Mouse (Mus musculus) heart, embryonic 12.5 days (tissue): ENCODE data around the gene Apol10a. TPM values are rescaled to one million over a fixed set of nuclear protein-coding genes. Genes with fewer than 3 reads are reported as not detected.
"Not testable (repeated sequence)": the region's sequence is repeated elsewhere in the genome, so short reads cannot be mapped to it uniquely, and the experiment has no call there.

Source experiments
- ATAC-seq: fragments of 200-750 bp; cut with Nextera tagmentation; 2 replicates; pipeline ENCODE4 v1.8.0; 2017; ENCODE audit warnings: moderate TSS enrichment, moderate library complexity; ENCODE audit not compliant: insufficient number of reproducible peaks, low FRiP score
- H3K27ac ChIP-seq: fragments of 300-500 bp; sonication (generic); 2 replicates; pipeline ENCODE4 v1.5.1; 2016; ENCODE audit warnings: mild to moderate bottlenecking, moderate library complexity; ENCODE audit not compliant: poor library complexity, severe bottlenecking
- H3K27me3 ChIP-seq: fragments of 300-500 bp; sonication (generic); replicated peaks from 2 replicates; pipeline ENCODE4 v1.6.1; 2016; ENCODE audit warnings: mild to moderate bottlenecking, moderate library complexity
- H3K36me3 ChIP-seq: fragments of 300-500 bp; sonication (generic); 2 replicates; pipeline ENCODE4 v1.6.1; 2016; ENCODE audit warnings: mild to moderate bottlenecking, moderate library complexity
- H3K4me1 ChIP-seq: fragments of 300-500 bp; sonication (generic); replicated peaks from 2 replicates; pipeline ENCODE4 v1.6.1; 2016; ENCODE audit warnings: mild to moderate bottlenecking
- H3K4me2 ChIP-seq: fragments of 300-500 bp; sonication (generic); 2 replicates; pipeline ENCODE4 v1.6.1; 2016; ENCODE audit warnings: mild to moderate bottlenecking, moderate library complexity
- H3K4me3 ChIP-seq: fragments of 300-500 bp; sonication (generic); 2 replicates; pipeline ENCODE4 v1.5.1; 2016; ENCODE audit warnings: mild to moderate bottlenecking
- H3K9ac ChIP-seq: fragments of 300-500 bp; sonication (generic); 2 replicates; pipeline ENCODE4 v1.6.1; 2016; ENCODE audit warnings: mild to moderate bottlenecking, moderate library complexity
- H3K9me3 ChIP-seq: fragments of 300-500 bp; sonication (generic); replicated peaks from 2 replicates; pipeline ENCODE4 v1.6.1; 2016; ENCODE audit warnings: mild to moderate bottlenecking, moderate library complexity
- WGBS: fragments of 180-500 bp; shearing (Covaris S2); methylation state at CpG from one replicate; pipeline ENCODE4 v1.1.7; 2016; 5-methylcytosine and 5-hydroxymethylcytosine counted together
- polyA plus RNA-seq: library from polyadenylated mRNA; unstranded; fragments of >200 nt; fragmentation: Nextera tagmentation; extraction: Ambion mirVana; gene quantifications from 2 replicates; pipeline ENCODE4 v1.2.1, GENCODE M21; 2016

The Apol10a gene
- not detected in 2 replicates for polyA plus RNA-seq

- not testable (repeated sequence) for H3K9me3 ChIP-seq, H3K27me3 ChIP-seq, H3K36me3 ChIP-seq, ATAC-seq, H3K4me1 ChIP-seq, H3K4me3 ChIP-seq, H3K27ac ChIP-seq, H3K4me2 ChIP-seq, H3K9ac ChIP-seq
- WGBS: 62% methylated on average over 2 of the region's 2 CpGs
These were observed at the start of gene Apol10a for GRCm38 (mm10) chr15:77476693-77477092. Gene Apol10a (plus strand): TSS chr15:77477047.

- H3K36me3 ChIP-seq, H3K9me3 ChIP-seq, H3K4me2 ChIP-seq, H3K4me3 ChIP-seq, H3K4me1 ChIP-seq, H3K27me3 ChIP-seq, ATAC-seq, H3K9ac ChIP-seq, H3K27ac ChIP-seq: not testable (repeated sequence)
- 40% methylated on average over 9 of the region's 10 CpGs for WGBS
These were observed 48.0 kb upstream of the Apol10a start for GRCm38 (mm10) chr15:77428690-77429448.

DNA sequence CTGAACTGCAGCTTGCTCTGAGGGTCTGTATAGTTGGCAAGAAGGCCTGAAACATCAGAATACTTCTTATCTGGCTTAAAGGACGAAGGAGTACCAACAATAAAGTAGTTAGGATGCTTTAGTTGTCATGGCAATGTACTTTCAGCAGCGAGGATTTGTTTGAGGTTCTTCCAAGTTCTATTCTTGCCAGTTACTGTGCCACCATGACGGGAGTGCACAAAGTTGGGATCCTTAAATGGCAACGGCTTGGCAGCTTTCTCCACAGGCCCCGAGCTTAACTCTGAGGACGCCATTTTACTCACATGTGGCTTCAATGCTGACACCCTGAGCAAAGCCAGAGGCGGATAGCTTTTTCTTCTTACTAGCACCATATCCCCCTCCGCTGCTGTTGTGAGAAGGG, 32.1 kb upstream of the Apol10a start:
- WGBS: 71% methylated on average over 8 of the region's 8 CpGs

GRCm38 (mm10) chr15:77445668-77446067, 31.2 kb upstream of the Apol10a start:
- H3K9me3 ChIP-seq, H3K4me1 ChIP-seq, H3K27me3 ChIP-seq, H3K4me2 ChIP-seq, H3K4me3 ChIP-seq, ATAC-seq, H3K36me3 ChIP-seq, H3K9ac ChIP-seq, H3K27ac ChIP-seq: not testable (repeated sequence)
- WGBS: 80% methylated on average over 1 of the region's 1 CpGs

More for the DNA sequence above, 32.1 kb upstream of the Apol10a start:
- not testable (repeated sequence) for H3K27ac ChIP-seq, H3K4me3 ChIP-seq, H3K9ac ChIP-seq, H3K9me3 ChIP-seq, H3K4me1 ChIP-seq, H3K4me2 ChIP-seq, H3K36me3 ChIP-seq, ATAC-seq, H3K27me3 ChIP-seq

- H3K9me3 ChIP-seq, H3K27me3 ChIP-seq, H3K27ac ChIP-seq, ATAC-seq, H3K4me3 ChIP-seq, H3K4me1 ChIP-seq, H3K4me2 ChIP-seq, H3K36me3 ChIP-seq, H3K9ac ChIP-seq: not testable (repeated sequence)
- 84% methylated on average over 2 of the region's 2 CpGs for WGBS
These were observed 29.5 kb upstream of the Apol10a start, which contains the start of gene Apol7b for GRCm38 (mm10) chr15:77447392-77447791. Gene Apol7b (minus strand): TSS chr15:77447492.

- H3K36me3 ChIP-seq, H3K4me3 ChIP-seq, H3K4me1 ChIP-seq, H3K9ac ChIP-seq, ATAC-seq, H3K27me3 ChIP-seq, H3K4me2 ChIP-seq, H3K9me3 ChIP-seq, H3K27ac ChIP-seq: not testable (repeated sequence)
- WGBS: 42% methylated on average over 10 of the region's 10 CpGs
These were observed 26.9 kb upstream of the Apol10a start for GRCm38 (mm10) chr15:77449927-77450326.

DNA sequence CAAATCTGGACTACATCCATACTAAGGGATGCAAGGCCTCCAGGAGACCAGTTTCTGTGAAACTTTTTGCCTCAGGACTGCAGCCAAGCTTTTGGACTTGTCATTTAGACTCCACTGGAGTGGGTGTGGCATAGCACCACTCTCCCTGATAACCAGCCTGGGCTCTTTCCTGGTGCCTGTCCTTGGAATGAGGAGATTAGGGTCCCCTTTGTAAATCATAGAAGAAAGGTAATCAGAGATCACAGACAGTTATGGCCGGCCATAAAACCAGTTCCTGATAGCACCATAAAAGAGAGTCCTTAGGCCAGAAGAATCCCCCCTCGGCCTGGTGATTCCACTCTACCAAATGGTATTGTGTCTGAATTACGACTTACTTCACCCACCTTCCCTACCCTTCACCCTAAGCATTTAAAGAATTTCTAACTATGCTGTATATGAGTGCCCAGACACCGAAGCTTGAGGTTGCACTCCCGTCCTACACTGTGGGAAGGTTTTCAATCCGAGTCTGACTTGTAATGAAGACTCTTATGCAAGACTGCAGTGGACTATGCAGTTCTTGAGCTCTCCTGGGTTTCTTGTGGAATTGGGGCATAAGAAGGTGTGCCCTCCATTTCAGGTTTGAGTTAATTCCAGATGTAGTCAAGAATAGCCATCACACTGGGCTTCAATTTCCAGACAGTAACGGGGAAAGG, 2.0 kb upstream of the Apol10a start:
- 75% methylated on average over 7 of the region's 7 CpGs for WGBS
- not testable (repeated sequence) for H3K4me2 ChIP-seq, H3K27ac ChIP-seq, ATAC-seq, H3K27me3 ChIP-seq, H3K4me1 ChIP-seq, H3K4me3 ChIP-seq, H3K9me3 ChIP-seq, H3K36me3 ChIP-seq, H3K9ac ChIP-seq

- Histone ChIP-seq H3K9ac (no peak overlapping the region), H3K4me2 (no peak overlapping the region), H3K27me3 (no peaks in the 10 kb centered on the region), H3K4me1 (no peaks in the 10 kb centered on the region), H3K4me3 (no peak overlapping the region), H3K9me3 (no peaks in the 10 kb centered on the region), H3K27ac (no peak overlapping the region), H3K36me3 (no peaks in the 10 kb centered on the region)
- no peak for ATAC-seq
- WGBS: 66% methylated on average over 4 of the region's 4 CpGs
These were observed 5.4 kb downstream of the Apol10a start for GRCm38 (mm10) chr15:77482140-77482794.

DNA sequence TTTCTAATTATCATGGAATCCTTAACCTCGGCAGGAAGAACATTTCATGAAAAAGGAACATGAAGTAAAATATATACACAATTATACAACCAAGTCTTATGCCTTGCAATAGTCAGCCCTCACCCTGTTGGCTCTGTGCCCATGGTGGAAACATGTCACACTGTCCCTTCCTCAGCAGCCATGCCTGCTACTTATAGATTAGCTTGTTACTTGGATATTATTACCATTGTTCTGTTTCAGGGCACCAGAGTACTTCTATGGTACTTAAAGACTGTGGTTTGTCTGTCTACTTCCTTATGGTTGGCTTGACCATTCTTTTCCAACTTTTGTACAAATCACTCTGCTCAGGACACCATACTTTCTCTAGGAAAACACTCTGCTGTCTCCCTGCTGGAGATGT, 16.3 kb downstream of the Apol10a start:
- not testable (repeated sequence) for H3K4me3 ChIP-seq, H3K9ac ChIP-seq, ATAC-seq, H3K9me3 ChIP-seq, H3K4me1 ChIP-seq, H3K27me3 ChIP-seq, H3K36me3 ChIP-seq, H3K4me2 ChIP-seq, H3K27ac ChIP-seq
- WGBS: no CpG with 5 or more reads among the region's 1 CpGs

GRCm38 (mm10) chr15:77494694-77495093, 17.8 kb downstream of the Apol10a start:
- not testable (repeated sequence) for H3K4me2 ChIP-seq, H3K4me1 ChIP-seq, H3K36me3 ChIP-seq, H3K27me3 ChIP-seq, H3K27ac ChIP-seq, H3K9ac ChIP-seq, H3K4me3 ChIP-seq, H3K9me3 ChIP-seq
- 52% methylated on average over 1 of the region's 1 CpGs for WGBS
- ATAC-seq: 0 out of 2 replicates have a peak, but pooled peaks have one; percentile 45

- H3K27ac ChIP-seq, H3K36me3 ChIP-seq, H3K4me1 ChIP-seq, H3K27me3 ChIP-seq, H3K9me3 ChIP-seq, H3K9ac ChIP-seq, H3K4me3 ChIP-seq, H3K4me2 ChIP-seq, ATAC-seq: not testable (repeated sequence)
These were observed 31.1 kb downstream of the Apol10a start, which contains the start of gene Apol11a for GRCm38 (mm10) chr15:77507966-77508365. Gene Apol11a (plus strand): TSS chr15:77508271.
